Mouse (Mus musculus): Measurements from ENCODE around the gene Serinc4. TPM values are rescaled to one million over a fixed set of nuclear protein-coding genes. Genes with fewer than 3 reads are reported as not detected.
"Not testable (repeated sequence)": the region's sequence is repeated elsewhere in the genome, so short reads cannot be mapped to it uniquely, and the experiment has no call there.

The Serinc4 gene
- under 1 TPM; 0.20 to 0.26 TPM for total RNA-seq (2021)
- long read RNA-seq, experiment 1, partial matches to known transcripts: 0 of 1 reads
- long read RNA-seq, experiment 1, other reads (novel, unspliced or antisense): 1 of 1 reads
- long read RNA-seq, experiment 2: 0 reads

GRCm38 (mm10) chr2:121456692-121457642 lies at the start of gene Serinc4:
Gene Serinc4, minus strand, starts transcription at chr2:121456781.
- peak; percentile 72 to 82 for DNase-seq (ENCODE audit: low spot score in 2 of 2)

DNA sequence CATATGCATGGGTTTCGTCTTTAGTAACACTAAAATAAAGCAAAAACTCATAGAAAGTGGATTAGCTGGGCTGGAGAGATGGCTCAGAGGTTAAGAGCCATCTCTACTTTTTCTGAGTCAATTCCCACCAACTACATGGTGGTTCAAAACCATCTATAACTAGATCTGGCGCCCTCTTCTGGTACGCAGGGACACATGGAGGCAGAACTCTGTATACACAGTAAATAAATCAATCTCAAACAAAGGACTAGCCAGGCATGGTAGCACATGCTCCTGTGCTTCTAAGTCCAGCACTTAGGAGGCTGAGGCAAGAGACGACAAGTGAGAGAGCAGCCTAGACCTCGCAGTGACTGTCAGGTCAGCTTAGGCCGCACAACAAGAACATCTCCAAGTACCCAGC lies 45.0 kb upstream of the Serinc4 start:
- not testable (repeated sequence) for DNase-seq (ENCODE audit: low spot score in 2 of 2)

DNA sequence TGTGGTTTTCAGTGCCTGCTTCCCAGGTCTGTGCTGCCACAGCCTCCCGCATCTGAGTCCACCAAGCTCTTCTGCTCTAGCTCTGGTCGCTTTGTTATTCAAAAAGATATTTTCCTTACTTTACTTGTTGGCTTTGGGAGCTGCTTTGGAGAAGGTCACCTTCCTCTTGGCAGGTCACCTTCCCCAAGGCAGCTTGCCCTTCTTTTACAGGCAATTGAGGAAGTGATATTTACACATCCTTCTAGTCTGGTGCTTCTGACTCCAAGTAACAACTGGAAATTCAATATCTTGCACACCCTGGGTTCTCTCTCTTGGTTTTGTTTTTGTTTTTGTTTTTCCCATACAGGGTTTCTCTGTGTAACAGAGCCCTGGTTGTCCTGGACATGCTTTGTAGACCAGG lies 27.8 kb upstream of the Serinc4 start:
- not testable (repeated sequence) for DNase-seq (ENCODE audit: low spot score in 2 of 2)

GRCm38 (mm10) chr2:121483576-121483975 lies 27.0 kb upstream of the Serinc4 start:
- no peak for DNase-seq (ENCODE audit: low spot score in 2 of 2)

DNA sequence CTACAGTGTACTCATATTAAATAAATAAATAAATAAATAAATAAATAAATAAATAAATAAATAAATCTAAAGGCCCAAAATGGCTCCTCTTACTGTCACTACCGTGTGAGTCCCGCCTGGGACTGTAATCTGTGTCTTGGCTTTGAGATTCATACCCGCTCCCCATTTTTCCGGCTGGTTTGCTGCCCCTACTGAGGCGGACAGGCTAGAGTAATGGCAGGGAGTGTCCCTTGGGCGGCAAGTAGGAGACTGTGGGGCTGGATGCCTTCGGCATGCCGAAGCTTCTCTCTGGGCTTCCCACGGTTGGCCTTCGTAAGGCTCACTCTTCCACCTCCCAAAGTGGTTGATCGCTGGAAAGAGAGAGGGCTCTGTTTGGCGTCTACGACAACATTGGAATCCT lies 24.3 kb upstream of the Serinc4 start:
- not testable (repeated sequence) for DNase-seq (ENCODE audit: low spot score in 2 of 2)

GRCm38 (mm10) chr2:121480498-121480897 lies 23.9 kb upstream of the Serinc4 start:
- DNase-seq (ENCODE audit: low spot score in 2 of 2): no peak

- no peak for DNase-seq (ENCODE audit: low spot score in 2 of 2)
Measured at GRCm38 (mm10) chr2:121477491-121478266, 21.1 kb upstream of the Serinc4 start.

- DNase-seq (ENCODE audit: low spot score in 2 of 2): not testable (repeated sequence)
Measured at GRCm38 (mm10) chr2:121475306-121475705, 18.7 kb upstream of the Serinc4 start.

DNA sequence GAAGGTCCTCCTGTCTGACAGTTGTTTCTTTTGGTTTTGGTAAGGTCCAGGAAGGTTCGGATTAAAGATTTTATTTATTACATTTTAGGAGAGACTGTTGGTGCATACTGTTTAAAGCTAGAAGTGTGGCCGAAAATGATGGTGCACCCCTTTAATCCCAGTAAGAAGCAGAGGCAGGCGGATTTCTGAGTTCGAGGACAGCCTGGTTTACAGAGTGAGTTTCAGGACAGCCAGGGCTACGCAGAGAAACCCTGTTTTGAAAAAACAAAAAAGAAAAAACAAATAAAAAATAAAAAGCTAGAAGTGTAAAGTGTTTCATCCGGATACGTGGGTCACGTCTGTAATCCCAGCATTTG lies 17.6 kb upstream of the Serinc4 start:
- DNase-seq (ENCODE audit: low spot score in 2 of 2): no peak

DNA sequence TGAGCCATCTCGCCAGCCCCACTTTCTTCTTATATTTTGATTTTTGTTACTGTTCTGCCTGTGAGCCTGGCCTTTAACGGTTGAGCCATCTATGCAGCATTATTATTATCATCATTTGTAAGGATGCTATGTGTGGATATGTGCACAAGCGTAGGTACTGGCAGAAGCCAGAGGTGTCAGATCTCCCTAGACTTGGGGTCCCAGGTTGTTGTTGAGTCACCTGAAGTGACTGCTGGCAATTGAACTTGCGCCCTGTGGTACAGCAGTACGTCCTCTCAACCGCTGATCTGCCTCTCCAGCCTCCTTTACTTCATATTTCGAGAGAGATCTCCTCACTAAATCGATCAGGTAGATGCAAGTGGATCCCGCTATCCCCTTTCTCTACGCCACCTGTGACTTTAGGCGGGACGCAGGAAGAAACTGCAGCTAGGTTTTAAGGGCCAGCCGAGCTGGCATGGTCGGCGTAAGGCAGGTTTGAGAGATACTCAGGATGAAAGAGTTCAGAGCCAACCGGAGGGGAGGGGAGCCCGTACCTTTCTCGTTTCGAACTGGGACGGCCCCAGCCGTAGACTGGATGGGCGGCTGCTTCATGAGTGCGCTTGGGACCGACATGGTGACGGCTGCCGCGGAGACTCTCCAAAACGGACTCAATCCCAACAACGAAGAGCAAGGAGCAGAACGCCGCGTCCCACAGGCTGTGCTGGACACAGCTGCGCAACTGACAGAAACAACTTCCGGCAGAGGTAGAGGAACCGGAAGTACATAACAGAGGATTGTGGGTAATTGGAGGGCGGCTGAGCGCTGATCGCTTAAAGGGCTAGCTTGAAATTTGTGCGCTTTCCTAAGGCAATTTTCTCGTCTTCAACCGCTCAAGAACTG lies 17.0 kb upstream of the Serinc4 start, which contains the start of gene Mfap1b:
TSS of gene Mfap1b (minus strand) at position 767 of the 879 bp plus-strand sequence.
- DNase-seq (ENCODE audit: low spot score in 2 of 2): peak; percentile 33 to 76

DNA sequence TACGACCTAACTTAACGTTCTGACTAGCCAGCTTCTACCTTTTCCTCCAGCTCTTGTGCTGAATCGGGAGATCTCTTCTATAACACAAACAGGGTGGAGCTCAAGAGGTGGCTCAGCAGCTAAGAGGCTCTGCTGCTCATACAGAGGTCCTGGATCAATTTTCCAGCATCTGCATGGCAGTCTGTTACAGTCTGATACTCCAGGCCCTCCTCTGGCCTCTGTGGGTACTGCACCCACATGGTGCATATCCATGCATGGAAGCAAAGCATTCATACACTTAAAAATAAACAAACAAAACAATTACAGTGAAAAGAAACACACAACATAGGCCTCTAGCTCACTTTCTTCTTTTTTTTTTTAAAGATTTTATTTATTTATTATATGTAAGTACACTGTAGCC lies 16.2 kb upstream of the Serinc4 start:
- not testable (repeated sequence) for DNase-seq (ENCODE audit: low spot score in 2 of 2)

DNA sequence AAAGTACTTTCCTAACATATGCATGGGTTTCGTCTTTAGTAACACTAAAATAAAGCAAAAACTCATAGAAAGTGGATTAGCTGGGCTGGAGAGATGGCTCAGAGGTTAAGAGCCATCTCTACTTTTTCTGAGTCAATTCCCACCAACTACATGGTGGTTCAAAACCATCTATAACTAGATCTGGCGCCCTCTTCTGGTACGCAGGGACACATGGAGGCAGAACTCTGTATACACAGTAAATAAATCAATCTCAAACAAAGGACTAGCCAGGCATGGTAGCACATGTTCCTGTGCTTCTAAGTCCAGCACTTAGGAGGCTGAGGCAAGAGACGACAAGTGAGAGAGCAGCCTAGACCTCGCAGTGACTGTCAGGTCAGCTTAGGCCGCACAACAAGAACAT lies 12.4 kb upstream of the Serinc4 start:
- DNase-seq (ENCODE audit: low spot score in 2 of 2): not testable (repeated sequence)

GRCm38 (mm10) chr2:121460071-121460470 lies 3.5 kb upstream of the Serinc4 start:
- DNase-seq (ENCODE audit: low spot score in 2 of 2): no peak

GRCm38 (mm10) chr2:121455534-121455933 lies 1.0 kb downstream of the Serinc4 start:
- no peak for DNase-seq (ENCODE audit: low spot score in 2 of 2)

DNA sequence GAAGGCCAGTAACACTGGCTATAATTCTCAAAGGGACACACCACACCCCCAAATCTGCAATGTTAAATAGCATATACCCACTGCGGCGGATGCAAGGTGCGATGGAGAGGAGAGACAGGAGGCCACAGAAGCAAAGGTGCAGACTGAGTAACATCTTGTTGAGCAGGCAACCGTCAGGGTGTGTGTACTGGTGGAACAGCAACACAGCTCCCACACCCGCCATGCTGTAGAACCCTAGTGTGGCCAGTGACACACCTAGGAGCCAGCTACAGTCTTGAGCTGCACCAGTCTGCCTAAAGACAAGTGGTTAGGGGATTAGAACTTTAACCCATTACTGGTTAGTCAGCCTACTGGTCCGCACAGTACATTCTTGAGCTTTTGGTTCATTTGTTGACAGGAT lies 2.7 kb downstream of the Serinc4 start:
- no peak for DNase-seq (ENCODE audit: low spot score in 2 of 2)

DNA sequence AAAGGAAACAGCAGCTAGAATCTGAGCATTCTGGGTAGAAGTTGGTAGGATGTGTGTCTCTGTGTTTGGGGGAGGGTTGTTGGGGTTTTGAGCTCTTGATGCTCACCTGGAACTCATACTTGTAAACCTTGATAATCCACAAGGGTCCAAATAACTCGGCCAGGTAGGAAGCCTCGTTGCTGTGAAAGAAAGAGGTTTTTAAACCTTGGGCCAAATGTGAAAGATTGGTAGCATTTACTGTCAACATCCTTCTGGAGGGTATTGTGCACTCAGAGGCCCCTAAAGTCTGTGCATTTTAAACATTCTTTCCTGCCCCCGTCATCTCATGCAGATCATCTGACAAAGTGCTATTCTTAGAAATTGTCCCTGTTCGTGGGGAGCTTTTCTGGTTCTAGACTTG lies 3.6 kb downstream of the Serinc4 start, which contains the start of gene Hypk:
TSS of gene Hypk (plus strand) at position 301 of the 400 bp plus-strand sequence.
- no peak for DNase-seq (ENCODE audit: low spot score in 2 of 2)

DNA sequence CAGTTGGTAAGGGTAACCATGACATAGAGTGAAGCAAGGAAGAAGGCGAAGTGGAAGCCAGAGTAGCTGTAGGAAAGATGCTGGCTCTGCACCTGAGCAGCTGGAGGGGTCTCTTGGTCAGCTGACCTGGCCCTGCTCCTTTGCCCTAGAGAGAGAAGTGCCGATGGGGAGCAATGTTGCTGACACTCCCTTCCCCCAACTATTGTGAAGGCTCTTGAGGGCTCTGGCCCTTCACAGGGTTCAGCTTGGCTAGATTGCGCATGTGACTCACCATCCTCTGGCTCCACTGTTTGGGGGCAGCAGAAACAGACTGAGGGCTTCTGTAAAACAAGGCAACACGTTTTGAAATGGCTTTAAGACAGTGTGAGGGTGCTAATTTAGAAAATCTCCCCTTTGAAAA lies 4.2 kb downstream of the Serinc4 start:
- DNase-seq (ENCODE audit: low spot score in 2 of 2): no peak

GRCm38 (mm10) chr2:121450093-121450492 lies 6.5 kb downstream of the Serinc4 start:
- DNase-seq (ENCODE audit: low spot score in 2 of 2): no peak

DNA sequence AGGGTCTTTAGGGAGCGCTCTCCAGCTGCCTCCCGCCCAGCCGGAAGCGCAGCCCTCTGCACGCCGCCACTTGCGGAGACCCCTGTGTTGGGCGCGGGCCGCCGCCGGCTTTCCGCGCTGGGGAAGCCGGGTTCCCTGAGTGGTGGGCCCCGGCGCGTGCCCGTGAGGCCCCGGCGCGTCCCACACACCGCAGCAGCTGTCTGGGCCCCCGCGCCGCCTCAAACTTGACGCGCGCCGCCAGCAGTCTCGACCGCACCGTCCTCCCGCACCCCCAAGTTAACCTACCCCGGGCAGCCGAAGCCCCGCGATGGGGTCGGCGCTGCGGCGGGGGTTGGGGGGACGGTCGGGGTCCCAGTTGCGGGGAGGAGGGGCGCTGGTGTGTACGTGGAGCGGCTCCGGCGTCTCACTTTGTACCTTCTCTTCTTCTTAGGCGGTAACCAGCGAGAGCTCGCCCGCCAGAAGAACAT lies 7.0 kb downstream of the Serinc4 start:
- DNase-seq (ENCODE audit: low spot score in 2 of 2): peak in 1 of 2 experiments; percentile 53

DNA sequence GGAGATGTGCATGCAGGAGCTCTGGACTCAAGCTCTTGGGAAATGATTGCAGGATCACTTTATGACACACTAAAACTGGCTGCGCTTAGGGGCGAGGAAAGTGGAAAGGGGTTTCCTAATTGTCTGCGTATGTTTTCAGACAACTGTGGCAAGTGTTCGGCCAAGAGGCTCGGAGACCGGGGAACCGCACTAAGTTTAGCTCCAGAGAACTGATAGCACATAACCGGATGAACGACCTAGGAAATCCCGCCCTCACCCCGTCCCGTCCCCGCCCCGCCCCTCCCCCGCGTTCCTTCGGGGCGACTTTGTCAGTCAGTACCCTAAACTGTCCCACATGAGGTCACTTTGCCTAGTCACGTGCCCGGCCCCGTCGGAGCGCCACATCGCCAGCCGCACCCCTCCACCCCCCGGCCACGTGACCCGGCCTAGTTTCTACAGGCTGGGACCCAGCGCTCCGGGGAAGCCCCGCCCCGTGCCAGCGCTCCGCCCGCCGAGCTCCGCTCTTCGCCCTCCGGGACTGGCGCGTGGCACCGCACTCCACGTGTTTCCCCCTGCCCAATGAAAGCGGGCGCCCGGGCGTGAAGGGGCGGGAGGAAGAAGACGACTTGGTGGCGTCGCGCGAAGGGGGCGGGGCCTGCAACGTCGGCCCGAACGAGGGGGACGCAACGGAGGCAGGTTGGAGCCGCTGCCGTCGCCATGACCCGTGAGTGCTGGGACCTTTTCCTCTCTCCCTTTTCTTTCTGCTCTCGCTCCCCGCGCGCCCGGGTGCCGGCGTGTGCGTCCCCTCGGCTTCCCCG lies 7.6 kb downstream of the Serinc4 start, which contains the start of gene Serf2:
TSS of gene Serf2 (plus strand) at position 457 of the 797 bp plus-strand sequence.
- peak; percentile 100 for DNase-seq (ENCODE audit: low spot score in 2 of 2)
